ENCODE assay signal across 8 mouse cellular contexts in the genomic region with DNA sequence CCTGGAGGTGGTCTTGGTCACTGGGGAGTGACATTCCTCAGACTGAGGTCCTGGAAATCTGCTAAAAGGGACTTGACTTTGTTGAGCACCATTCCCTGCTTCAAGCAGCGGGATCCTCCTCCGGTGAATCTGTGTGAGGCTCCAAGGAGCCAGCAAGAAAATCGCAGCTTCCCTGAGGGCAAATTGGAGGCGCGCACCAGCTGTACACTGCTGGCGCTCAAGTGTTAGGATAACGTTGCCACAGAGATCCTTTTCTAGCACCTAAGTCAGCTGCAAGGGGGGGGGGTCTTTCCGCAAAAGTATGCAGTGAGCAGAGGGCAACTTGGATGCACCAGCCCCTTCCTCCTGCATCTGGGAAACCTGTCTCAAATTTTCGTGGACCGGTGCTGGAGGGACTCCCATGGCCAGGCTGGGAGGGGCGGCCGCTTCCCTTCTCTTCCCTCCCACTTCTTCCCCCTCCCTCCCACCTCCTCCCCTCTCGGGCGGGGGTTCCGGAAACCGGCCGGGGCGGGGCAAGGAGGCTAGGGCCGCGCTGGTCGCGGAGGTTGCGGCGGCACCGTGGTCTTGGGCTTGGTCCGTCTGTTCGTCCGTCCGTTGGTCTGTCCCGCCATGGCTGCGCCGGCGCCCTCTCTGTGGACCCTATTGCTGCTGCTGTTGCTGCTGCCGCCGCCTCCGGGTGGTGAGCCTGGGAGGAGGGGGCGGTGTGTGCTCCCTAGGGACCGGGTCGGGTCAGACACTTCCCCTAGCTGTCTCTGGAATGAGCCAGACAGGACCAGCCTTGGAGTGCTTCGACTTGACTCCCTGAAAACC. TPM values are rescaled to one million over a fixed set of nuclear protein-coding genes. Genes with fewer than 3 reads are reported as not detected.
DNase-seq lines count a peak whose midpoint lies in the region; ATAC-seq and TF ChIP-seq lines count a peak whose summit lies in the region.

A gene (plus strand): TSS at position 480 of the 810 bp plus-strand sequence.

- peak; percentile 99 for TF ChIP-seq POLR2A in myocyte (IDR thresholded peaks at IDR 0.05; ENCODE audit: insufficient read length, low read depth)

- no peaks in the 10 kb centered on the region for H3K27me3 ChIP-seq in Patski
- no peaks in the 10 kb centered on the region for H3K27me3 ChIP-seq in embryonic facial prominence, embryonic 11.5 days (ENCODE audit: control insufficient read depth, insufficient read depth, low read length)
- peaks cover 17% of the 10 kb centered on the region for H3K27me3 ChIP-seq in liver, embryonic 12.5 days (replicated peaks)
- no peaks in the 10 kb centered on the region for H3K27me3 ChIP-seq in myocyte (ENCODE audit: control insufficient read depth, insufficient read depth, insufficient read length)

- peak within 1 kb of the TSS; percentile 76 for H3ac ChIP-seq in myocyte (ENCODE audit: control insufficient read depth, insufficient read length)

- no peak for TF ChIP-seq CTCF in Patski (IDR thresholded peaks at IDR 0.05)

- H3K79me2 ChIP-seq in myocyte (ENCODE audit: control insufficient read depth, insufficient read depth) = peaks cover 16% of the 10 kb centered on the region

- POLR2A ChIA-PET in Patski (lab: Charles Lee) = no interaction called here

- CTCF ChIA-PET in Patski (lab: Charles Lee) = interaction anchor here (1.0 to 1.3 kb wide), 2 partner anchors 8 to 14 kb away, joined by 3 to 5 read pairs; no protein-coding TSS in a partner anchor

- DNase-seq in 3T3-L1 (ENCODE audit: low read depth, low spot score) (peak; percentile 80), Patski (ENCODE audit: low read depth, low spot score) (no peak)
- peak; percentile 83 for DNase-seq in embryonic facial prominence, embryonic 11.5 days (ENCODE audit: low spot score)
- DNase-seq in heart, adult 9 months (ENCODE audit: low spot score in 2 of 2) = peak; percentile 87 to 89
- peak; percentile 62 to 78 for DNase-seq in kidney, adult 8-10 months
- DNase-seq in thymus, postnatal 14 days = peak; percentile 84

- H3K9ac ChIP-seq in embryonic facial prominence, embryonic 11.5 days (replicated peaks; ENCODE audit: low read length) = peak within 1 kb of the TSS; percentile 68
- H3K9ac ChIP-seq in liver, embryonic 12.5 days = peak within 1 kb of the TSS; percentile 70

- ATAC-seq in Patski = peak; percentile 98
- ATAC-seq in embryonic facial prominence, embryonic 11.5 days (replicated peaks; ENCODE audit: insufficient number of reproducible peaks, low FRiP score, low TSS enrichment, low read depth) = peak; percentile 83
- ATAC-seq in liver, embryonic 12.5 days = peak; percentile 80

- in situ Hi-C loops in Patski (cut with MboI; ENCODE audit: low pct_unique_long_range_greater_than_20kb) = no loop called here

- H3K9me3 ChIP-seq in embryonic facial prominence, embryonic 11.5 days (replicated peaks; ENCODE audit: control insufficient read depth, low read length) = no peaks in the 10 kb centered on the region
- no peaks in the 10 kb centered on the region for H3K9me3 ChIP-seq in liver, embryonic 12.5 days (replicated peaks)

- H3K4me1 ChIP-seq in embryonic facial prominence, embryonic 11.5 days (ENCODE audit: control insufficient read depth, insufficient read depth, low read length) = no peaks in the 10 kb centered on the region
- peaks cover 31% of the 10 kb centered on the region for H3K4me1 ChIP-seq in liver, embryonic 12.5 days

- peak within 1 kb of the TSS; percentile 65 for H3K4me2 ChIP-seq in embryonic facial prominence, embryonic 11.5 days (ENCODE audit: low read depth, low read length)
- H3K4me2 ChIP-seq in liver, embryonic 12.5 days = peak within 1 kb of the TSS; percentile 89
- peak within 1 kb of the TSS; percentile 97 for H3K4me2 ChIP-seq in myocyte (ENCODE audit: low read depth)

- 1% methylated on average over 38 of the region's 40 CpGs for WGBS in embryonic facial prominence, embryonic 11.5 days
- WGBS in liver, embryonic 12.5 days (ENCODE audit: insufficient replicate concordance) = under 1% methylated on average over 34 of the region's 40 CpGs

- no peaks in the 10 kb centered on the region for H3K36me3 ChIP-seq in embryonic facial prominence, embryonic 11.5 days (replicated peaks; ENCODE audit: control insufficient read depth, insufficient read depth, low read depth, low read length)
- H3K36me3 ChIP-seq in liver, embryonic 12.5 days = no peaks in the 10 kb centered on the region
- no peaks in the 10 kb centered on the region for H3K36me3 ChIP-seq in myocyte (ENCODE audit: control insufficient read depth, insufficient read depth)

- peak within 1 kb of the TSS; percentile 53 for H3K4me3 ChIP-seq in embryonic facial prominence, embryonic 11.5 days (ENCODE audit: low read depth, low read length)
- peak within 1 kb of the TSS; percentile 65 for H3K4me3 ChIP-seq in liver, embryonic 12.5 days
- H3K4me3 ChIP-seq in myocyte = peak within 1 kb of the TSS; percentile 79

- no peak within 1 kb of the TSS for H3K27ac ChIP-seq in embryonic facial prominence, embryonic 11.5 days (replicated peaks; ENCODE audit: low read depth, low read length)
- peak within 1 kb of the TSS; percentile 14; the same call in 1 of the 2 replicates for H3K27ac ChIP-seq in liver, embryonic 12.5 days

TF ChIP-seq in myocyte, 11 proteins besides CTCF, POLR2A, EP300 and RAD21:
- TF ChIP-seq POLR2AphosphoS2 (IDR thresholded peaks at IDR 0.05; ENCODE audit: insufficient read length, low read depth) (peak; percentile 99), CEBPB (IDR thresholded peaks at IDR 0.05; ENCODE audit: insufficient read depth, poor library complexity, severe bottlenecking) (no peak), MYOD1 (IDR thresholded peaks at IDR 0.05; ENCODE audit: control insufficient read depth in 1 of 3, insufficient read length in 2 of 3, low read depth in 2 of 3) (peak in 1 of 3 experiments; percentile 43)

RNA-seq across cellular contexts. Expression of the gene that starts here (rescaled TPM):
- polyA plus RNA-seq in Patski (2021) = 86.9 TPM
- 33.2 and 37.0 TPM in 2 replicates for polyA plus RNA-seq in embryonic facial prominence, embryonic 11.5 days (2014; fragmentation: Nextera tagmentation; extraction: Ambion mirVana)
- polyA plus RNA-seq in liver, embryonic 12.5 days (2016; fragmentation: Nextera tagmentation; extraction: Ambion mirVana) = 19.0 and 21.5 TPM in 2 replicates
- 82.8 TPM for polyA plus RNA-seq in myocyte (2012; fragmentation: generic; extraction: Trizol)
